Mouse (Mus musculus) liver, embryonic 12.5 days (tissue): Measurements from ENCODE around the gene Prickle2. TPM values are rescaled to one million over a fixed set of nuclear protein-coding genes. Genes with fewer than 3 reads are reported as not detected.

Experiments
- ATAC-seq: fragments of 200-750 bp; cut with Nextera tagmentation; 2 replicates; pipeline ENCODE4 v1.8.0; 2017; ENCODE audit warnings: moderate number of reproducible peaks, mild to moderate bottlenecking, moderate library complexity
- H3K27ac ChIP-seq: fragments of 300-500 bp; sonication (generic); 2 replicates; pipeline ENCODE4 v1.5.1; 2016; ENCODE audit warnings: mild to moderate bottlenecking
- H3K27me3 ChIP-seq: fragments of 300-500 bp; sonication (generic); replicated peaks from 2 replicates; pipeline ENCODE4 v1.6.1; 2016; ENCODE audit warnings: mild to moderate bottlenecking, moderate library complexity
- H3K36me3 ChIP-seq: fragments of 300-500 bp; sonication (generic); 2 replicates; pipeline ENCODE4 v1.6.1; 2016; ENCODE audit warnings: mild to moderate bottlenecking, moderate library complexity
- H3K4me1 ChIP-seq: fragments of 300-500 bp; sonication (generic); 2 replicates; pipeline ENCODE4 v1.6.1; 2016
- H3K4me2 ChIP-seq: fragments of 300-500 bp; sonication (generic); 2 replicates; pipeline ENCODE4 v1.6.1; 2016; ENCODE audit warnings: mild to moderate bottlenecking, moderate library complexity
- H3K4me3 ChIP-seq: fragments of 300-500 bp; sonication (generic); 2 replicates; pipeline ENCODE4 v1.5.1; 2016; ENCODE audit warnings: mild to moderate bottlenecking, moderate library complexity
- H3K9ac ChIP-seq: fragments of 300-500 bp; sonication (generic); 2 replicates; pipeline ENCODE4 v1.6.1; 2016; ENCODE audit warnings: mild to moderate bottlenecking, moderate library complexity
- H3K9me3 ChIP-seq: fragments of 300-500 bp; sonication (generic); replicated peaks from 2 replicates; pipeline ENCODE4 v1.6.1; 2016; ENCODE audit warnings: mild to moderate bottlenecking, moderate library complexity
- WGBS: fragments of 180-500 bp; shearing (Covaris S2); methylation state at CpG from one replicate; pipeline ENCODE4 v1.1.7; 2016; ENCODE audit not compliant: insufficient replicate concordance; 5-methylcytosine and 5-hydroxymethylcytosine counted together
- polyA plus RNA-seq: library from polyadenylated mRNA; unstranded; fragments of >200 nt; fragmentation: Nextera tagmentation; extraction: Ambion mirVana; gene quantifications from 2 replicates; pipeline ENCODE4 v1.2.1, GENCODE M21; 2016

Prickle2 gene
- polyA plus RNA-seq, 1 experiment from 2014 or later: 0.56 TPM

- H3K9me3 ChIP-seq: no peaks in the 10 kb centered on the region
- ATAC-seq: no peak
Observed at GRCm38 (mm10) chr6:92617183-92617582, 88.8 kb downstream of the Prickle2 start.

GRCm38 (mm10) chr6:92614771-92615170 lies 91.2 kb downstream of the Prickle2 start:
- H3K4me3 ChIP-seq: no peak overlapping the region
- no peaks in the 10 kb centered on the region for H3K4me1 ChIP-seq
- no peaks in the 10 kb centered on the region for H3K27me3 ChIP-seq
- H3K36me3 ChIP-seq: no peaks in the 10 kb centered on the region
- H3K9ac ChIP-seq: no peak overlapping the region
- WGBS: 56% methylated on average over 3 of the region's 3 CpGs
- no peak for ATAC-seq
- no peak overlapping the region for H3K27ac ChIP-seq
- H3K9me3 ChIP-seq: no peaks in the 10 kb centered on the region
- no peak overlapping the region for H3K4me2 ChIP-seq

More at GRCm38 (mm10) chr6:92617183-92617582, 88.8 kb downstream of the Prickle2 start:
- 60% methylated on average over 2 of the region's 2 CpGs for WGBS
- H3K36me3 ChIP-seq: no peaks in the 10 kb centered on the region
- H3K27me3 ChIP-seq: no peaks in the 10 kb centered on the region
- no peak overlapping the region for H3K9ac ChIP-seq
- no peak overlapping the region for H3K27ac ChIP-seq
- no peak overlapping the region for H3K4me2 ChIP-seq
- H3K4me1 ChIP-seq: no peaks in the 10 kb centered on the region
- H3K4me3 ChIP-seq: no peak overlapping the region

GRCm38 (mm10) chr6:92612151-92612769 lies 93.7 kb downstream of the Prickle2 start:
- WGBS: 55% methylated on average over 2 of the region's 2 CpGs
- ATAC-seq: no peak
- Histone ChIP-seq H3K27me3 (no peaks in the 10 kb centered on the region), H3K27ac (no peak overlapping the region), H3K36me3 (no peaks in the 10 kb centered on the region), H3K9me3 (no peaks in the 10 kb centered on the region), H3K4me2 (no peak overlapping the region), H3K4me1 (no peaks in the 10 kb centered on the region), H3K9ac (no peak overlapping the region), H3K4me3 (no peak overlapping the region)

GRCm38 (mm10) chr6:92609682-92610235 lies 96.2 kb downstream of the Prickle2 start:
- Histone ChIP-seq H3K4me2 (no peak overlapping the region), H3K4me3 (no peak overlapping the region), H3K36me3 (no peaks in the 10 kb centered on the region), H3K27me3 (no peaks in the 10 kb centered on the region), H3K4me1 (no peaks in the 10 kb centered on the region), H3K9me3 (no peaks in the 10 kb centered on the region), H3K9ac (no peak overlapping the region), H3K27ac (no peak overlapping the region)
- ATAC-seq: no peak
- WGBS: 49% methylated on average over 9 of the region's 9 CpGs

GRCm38 (mm10) chr6:92609078-92609477 lies 96.9 kb downstream of the Prickle2 start:
- no peak for ATAC-seq
- Histone ChIP-seq H3K36me3 (no peaks in the 10 kb centered on the region), H3K4me3 (no peak overlapping the region), H3K4me1 (no peaks in the 10 kb centered on the region), H3K4me2 (no peak overlapping the region), H3K27ac (no peak overlapping the region), H3K9ac (no peak overlapping the region), H3K9me3 (no peaks in the 10 kb centered on the region), H3K27me3 (no peaks in the 10 kb centered on the region)
- WGBS: 56% methylated on average over 3 of the region's 3 CpGs

- Histone ChIP-seq H3K4me1 (no peaks in the 10 kb centered on the region), H3K27me3 (no peaks in the 10 kb centered on the region), H3K36me3 (no peaks in the 10 kb centered on the region), H3K4me3 (no peak overlapping the region), H3K4me2 (no peak overlapping the region), H3K9ac (no peak overlapping the region), H3K27ac (no peak overlapping the region), H3K9me3 (no peaks in the 10 kb centered on the region)
- WGBS: 59% methylated on average over 2 of the region's 2 CpGs
- ATAC-seq: no peak
Observed at GRCm38 (mm10) chr6:92605156-92605555, 100.8 kb downstream of the Prickle2 start.

GRCm38 (mm10) chr6:92596340-92596739 lies 109.6 kb downstream of the Prickle2 start:
- no peak overlapping the region for H3K27ac ChIP-seq
- WGBS: 60% methylated on average over 3 of the region's 3 CpGs
- no peak overlapping the region for H3K4me3 ChIP-seq
- H3K4me2 ChIP-seq: no peak overlapping the region
- no peaks in the 10 kb centered on the region for H3K36me3 ChIP-seq
- H3K4me1 ChIP-seq: no peaks in the 10 kb centered on the region
- no peaks in the 10 kb centered on the region for H3K9me3 ChIP-seq
- no peak overlapping the region for H3K9ac ChIP-seq
- ATAC-seq: no peak
- no peaks in the 10 kb centered on the region for H3K27me3 ChIP-seq

GRCm38 (mm10) chr6:92589381-92590065 lies 116.4 kb downstream of the Prickle2 start:
- no peak overlapping the region for H3K9ac ChIP-seq
- ATAC-seq: no peak
- WGBS: 56% methylated on average over 5 of the region's 5 CpGs
- H3K27ac ChIP-seq: no peak overlapping the region
- H3K4me3 ChIP-seq: no peak overlapping the region
- H3K36me3 ChIP-seq: no peaks in the 10 kb centered on the region
- no peaks in the 10 kb centered on the region for H3K27me3 ChIP-seq
- H3K4me2 ChIP-seq: no peak overlapping the region
- no peaks in the 10 kb centered on the region for H3K9me3 ChIP-seq
- H3K4me1 ChIP-seq: no peaks in the 10 kb centered on the region

- Histone ChIP-seq H3K9ac (no peak overlapping the region), H3K4me3 (no peak overlapping the region), H3K27me3 (no peaks in the 10 kb centered on the region), H3K9me3 (no peaks in the 10 kb centered on the region), H3K4me1 (no peaks in the 10 kb centered on the region), H3K36me3 (no peaks in the 10 kb centered on the region), H3K4me2 (no peak overlapping the region), H3K27ac (no peak overlapping the region)
- WGBS: 32% methylated on average over 1 of the region's 1 CpGs
- no peak for ATAC-seq
Observed at GRCm38 (mm10) chr6:92584026-92584425, 121.9 kb downstream of the Prickle2 start.

- Histone ChIP-seq H3K27ac (no peak overlapping the region), H3K9ac (no peak overlapping the region), H3K4me2 (no peak overlapping the region), H3K9me3 (no peaks in the 10 kb centered on the region), H3K36me3 (no peaks in the 10 kb centered on the region), H3K4me1 (no peaks in the 10 kb centered on the region), H3K27me3 (no peaks in the 10 kb centered on the region), H3K4me3 (no peak overlapping the region)
- WGBS: 72% methylated on average over 4 of the region's 4 CpGs
- no peak for ATAC-seq
Observed at GRCm38 (mm10) chr6:92575227-92575626, 130.7 kb downstream of the Prickle2 start.

GRCm38 (mm10) chr6:92572139-92572538 lies 133.8 kb downstream of the Prickle2 start:
- Histone ChIP-seq H3K9me3 (no peaks in the 10 kb centered on the region), H3K4me3 (no peak overlapping the region), H3K27me3 (no peaks in the 10 kb centered on the region), H3K36me3 (no peaks in the 10 kb centered on the region), H3K4me2 (no peak overlapping the region), H3K27ac (no peak overlapping the region), H3K9ac (no peak overlapping the region), H3K4me1 (no peaks in the 10 kb centered on the region)
- ATAC-seq: no peak
- WGBS: 75% methylated on average over 3 of the region's 3 CpGs

GRCm38 (mm10) chr6:92570090-92570489 lies 135.9 kb downstream of the Prickle2 start:
- no peak overlapping the region for H3K4me3 ChIP-seq
- 48% methylated on average over 7 of the region's 7 CpGs for WGBS
- no peaks in the 10 kb centered on the region for H3K36me3 ChIP-seq
- no peaks in the 10 kb centered on the region for H3K27me3 ChIP-seq
- ATAC-seq: no peak
- no peak overlapping the region for H3K27ac ChIP-seq
- no peaks in the 10 kb centered on the region for H3K9me3 ChIP-seq
- no peak overlapping the region for H3K9ac ChIP-seq
- no peaks in the 10 kb centered on the region for H3K4me1 ChIP-seq
- no peak overlapping the region for H3K4me2 ChIP-seq
